Mouse (Mus musculus) heart, adult 2 months (tissue): ENCODE measurements around the gene Ppp1r3g.

Experiments used
- CTCF ChIP-seq: fragments of 200-600 bp; IDR thresholded peaks from 2 replicates; pipeline ENCODE4 v1.8.1; 2022; ENCODE audit warnings: antibody characterized with exemption, mild to moderate bottlenecking, moderate library complexity
- POLR2A ChIP-seq: fragments of 200-500 bp; IDR thresholded peaks from 2 replicates; pipeline ENCODE4 v1.6.1; 2011; ENCODE audit warnings: mild to moderate bottlenecking, low read depth, low read length, control low read depth; ENCODE audit not compliant: insufficient read depth

GRCm38 (mm10) chr13:35994067-35994466, 35.4 kb downstream of the Ppp1r3g start:
- TF ChIP-seq CTCF = no peak
- TF ChIP-seq POLR2A = no peak
